Mouse (Mus musculus): Measurements from ENCODE around the gene Bhlhe23.

The Bhlhe23 gene

DNA sequence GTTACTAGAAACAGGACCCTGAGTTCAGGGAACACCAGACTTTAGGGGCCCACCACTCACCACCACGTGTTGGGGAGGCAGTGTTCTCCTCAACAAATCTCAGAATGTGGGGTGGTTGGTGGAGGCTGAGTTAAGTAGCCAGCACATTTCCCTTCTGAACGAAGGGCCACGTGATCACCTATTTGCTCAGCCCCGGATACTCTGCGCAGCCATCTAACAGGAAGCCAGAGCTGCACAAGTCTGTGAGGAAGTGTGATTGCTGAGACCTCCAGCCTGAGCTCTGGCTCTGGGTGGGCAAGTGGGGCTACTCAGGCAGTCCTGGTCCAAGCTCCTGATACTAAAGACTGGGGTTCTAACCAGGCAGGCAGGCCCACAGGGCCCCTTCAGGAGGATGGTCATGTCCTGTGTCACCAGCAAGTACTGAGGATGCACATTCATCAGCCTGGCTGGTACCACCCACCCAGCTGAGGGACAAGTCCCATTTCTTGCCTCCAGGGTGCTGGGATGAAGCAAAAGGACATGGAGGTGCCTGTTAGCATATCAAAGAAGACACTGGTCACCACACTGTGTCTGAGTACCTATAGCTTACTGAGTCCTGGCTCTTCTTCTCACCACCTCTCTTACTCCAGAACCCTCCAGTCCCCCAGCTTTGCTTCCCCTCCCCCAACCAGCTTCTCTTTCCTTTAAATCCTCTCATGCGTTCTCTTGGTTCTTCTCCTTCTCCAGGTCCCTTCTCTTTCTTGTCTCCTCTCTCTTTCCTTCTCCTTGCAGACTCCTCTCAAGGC is 49.9 kb downstream of the Bhlhe23 start:
- in situ Hi-C loops (cut with MseI, MboI), result no loop called here

DNA sequence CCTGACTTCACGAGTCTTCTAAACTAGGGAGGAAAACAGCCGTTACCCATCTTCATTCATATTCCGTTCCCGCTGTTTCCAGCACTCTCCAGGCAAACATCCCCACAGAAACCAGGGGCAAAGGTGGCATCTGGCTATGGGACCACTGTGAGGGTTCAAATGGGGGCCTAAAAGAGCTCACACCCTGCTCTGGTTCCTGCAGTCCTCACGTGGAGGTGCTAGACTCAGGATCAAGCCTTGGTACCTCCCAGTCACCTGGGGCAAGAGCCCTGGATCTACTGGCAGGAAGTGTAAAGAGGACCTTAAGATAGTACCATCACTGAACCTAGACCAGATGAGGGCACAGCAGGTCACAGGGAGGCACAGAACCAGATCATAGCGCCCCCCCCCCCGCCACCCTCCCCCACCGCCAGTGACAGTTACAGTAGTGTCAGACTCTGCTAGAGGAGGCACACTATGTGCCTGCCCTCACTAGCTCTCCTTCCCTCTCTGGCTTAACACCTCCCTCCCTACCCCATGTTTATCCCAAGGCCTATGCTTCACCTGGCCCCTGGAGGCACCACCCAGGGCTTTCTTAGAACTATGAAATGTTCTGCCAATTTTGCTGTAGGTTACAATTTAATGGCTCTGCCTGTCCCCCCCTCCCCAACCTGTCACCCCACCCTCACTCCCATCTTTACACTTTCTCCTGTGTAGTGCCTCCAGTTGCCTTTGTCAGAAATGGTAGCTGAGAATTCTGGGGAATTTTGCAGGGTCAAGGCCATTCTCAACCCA is 50.7 kb downstream of the Bhlhe23 start:
- in situ Hi-C loops (cut with MseI, MboI), result no loop called here

DNA sequence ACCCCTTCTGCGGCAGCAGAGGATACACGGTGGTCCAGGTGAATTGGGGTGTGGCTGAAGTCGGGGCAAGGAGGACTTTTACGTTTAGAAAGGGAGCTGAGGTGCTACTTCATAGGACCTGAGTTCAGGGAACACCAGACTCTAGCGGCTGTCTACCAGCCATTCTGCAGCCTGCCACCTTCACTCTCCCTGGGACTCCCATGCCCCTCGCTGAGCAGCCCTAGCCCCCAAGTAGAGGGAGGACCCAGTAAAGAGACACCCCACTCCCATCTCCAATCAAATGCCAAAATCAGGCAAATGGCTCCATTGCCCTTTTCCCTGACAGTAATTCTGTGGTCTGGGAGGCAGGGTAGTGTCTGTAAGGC is 51.3 kb downstream of the Bhlhe23 start:
- in situ Hi-C loops (cut with MseI, MboI), result no loop called here

GRCm38 (mm10) chr2:180724585-180725413 is 51.9 kb downstream of the Bhlhe23 start, which contains the start of gene Slc17a9:
TSS of gene Slc17a9 (plus strand) at chr2:180725263.
- in situ Hi-C loops (cut with MseI, MboI), result no loop called here

All from mouse trophoblast stem cell (cell line).